Mouse (Mus musculus) skeletal muscle tissue, adult 2 months (tissue): ENCODE data around the gene Tgm4.

ENCODE experiments used
- DNase-seq: peaks from one replicate; pipeline ENCODE4 v3.0.0-alpha.2; 2012; ENCODE audit warnings: low read depth, low spot score

The Tgm4 gene

DNA sequence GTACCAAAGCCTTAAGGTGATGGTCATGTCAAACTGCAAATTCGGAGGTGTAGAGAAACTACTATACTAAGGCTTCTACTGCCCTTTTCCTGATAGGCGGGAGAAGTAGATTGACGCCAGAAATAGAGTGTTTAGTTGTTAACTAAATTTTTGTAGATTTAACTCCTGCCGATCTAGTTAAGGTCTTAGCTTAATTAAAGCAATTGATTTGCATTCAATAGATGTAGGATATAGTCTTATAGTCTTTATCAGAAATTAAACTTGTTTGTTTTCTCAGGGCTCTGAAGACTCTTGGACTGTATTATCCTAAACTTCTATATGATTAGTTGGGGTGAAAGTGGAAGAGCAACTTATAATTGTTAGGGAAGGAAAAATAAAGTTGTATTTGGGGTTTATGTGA is 72.7 kb downstream of the Tgm4 start:
- no peak for DNase-seq

DNA sequence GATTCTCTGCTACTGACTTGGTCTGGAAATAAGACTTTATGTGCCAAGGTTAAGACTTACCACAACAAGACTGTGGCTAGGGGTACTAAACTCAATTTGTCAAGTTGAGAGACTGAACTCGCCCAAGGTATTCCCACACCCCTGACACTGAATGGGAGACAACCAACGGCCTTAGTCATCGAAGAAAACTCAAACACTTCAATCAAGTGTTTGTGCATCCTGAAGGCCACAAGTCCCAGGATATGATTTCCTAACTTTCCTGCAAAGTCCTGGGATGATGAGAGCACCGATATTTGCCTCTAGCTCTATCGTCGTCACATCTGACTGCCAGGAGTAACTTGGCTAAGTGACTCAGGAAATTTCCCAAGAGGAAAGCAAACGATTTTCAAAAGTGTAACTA is 74.7 kb downstream of the Tgm4 start:
- no peak for DNase-seq

DNA sequence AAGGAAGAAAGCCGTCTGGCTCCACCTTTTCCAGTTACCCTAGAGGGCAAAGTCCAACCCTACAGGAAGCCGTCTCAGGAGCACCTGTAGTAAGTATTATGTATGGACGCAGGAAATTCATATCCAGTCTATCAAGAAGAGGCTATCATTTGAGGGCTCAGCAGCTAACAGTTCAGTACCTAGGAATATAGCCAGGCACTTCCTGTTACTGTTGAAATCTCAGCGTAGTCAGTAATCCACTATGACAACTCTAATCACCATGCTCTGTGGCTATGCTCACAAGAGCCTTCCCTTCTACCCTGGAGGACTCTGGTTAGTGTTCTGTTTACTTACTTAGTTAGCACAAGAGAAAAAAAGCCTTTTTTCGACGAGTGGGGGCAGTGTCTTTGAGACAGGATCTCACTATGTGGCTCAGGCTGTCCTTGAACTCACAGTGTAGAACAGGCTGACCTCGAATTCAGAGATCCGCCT is 77.3 kb downstream of the Tgm4 start:
- no peak for DNase-seq

DNA sequence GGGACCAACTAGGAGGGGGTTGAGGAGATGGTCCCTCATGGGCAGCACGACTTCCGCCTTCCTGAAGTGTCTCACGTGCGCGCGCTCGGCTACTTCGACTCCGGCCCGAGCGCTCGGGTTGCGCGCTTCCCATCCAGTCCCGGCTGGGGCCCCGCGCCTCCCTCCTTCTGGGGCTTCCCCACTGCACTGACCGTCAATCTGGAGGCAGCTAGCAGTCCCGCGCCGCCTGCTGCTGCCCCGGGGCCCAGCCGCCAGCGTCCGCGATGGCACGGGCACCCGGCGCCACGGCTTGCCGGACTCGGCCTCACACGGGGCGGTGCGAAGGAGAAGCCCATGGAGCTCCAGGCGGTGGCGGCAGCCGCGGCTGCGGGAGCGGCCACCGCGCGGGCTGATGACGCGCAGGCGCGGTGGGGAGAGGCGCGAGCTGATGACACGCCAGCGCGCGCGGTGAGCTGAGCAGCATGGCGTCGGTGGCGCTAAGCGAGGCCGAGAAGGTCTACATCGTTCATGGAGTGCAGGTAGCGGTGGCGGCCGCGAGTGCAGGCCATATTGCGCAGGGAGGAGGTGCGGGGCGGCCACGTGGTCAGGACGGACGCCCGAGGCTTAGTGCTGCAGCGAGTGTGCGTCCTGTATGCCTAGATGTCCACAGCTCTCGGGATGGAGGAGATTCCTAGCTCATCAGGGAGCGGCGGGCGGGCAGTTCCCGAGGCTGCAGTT is 78.4 kb downstream of the Tgm4 start, which contains the start of the genes Zdhhc3 and Exosc7:
TSS of gene Zdhhc3 (minus strand) at position 401 of the 717 bp plus-strand sequence.
TSS of gene Exosc7 (plus strand) at position 411 of the 717 bp plus-strand sequence.
- peak; percentile 80 for DNase-seq

DNA sequence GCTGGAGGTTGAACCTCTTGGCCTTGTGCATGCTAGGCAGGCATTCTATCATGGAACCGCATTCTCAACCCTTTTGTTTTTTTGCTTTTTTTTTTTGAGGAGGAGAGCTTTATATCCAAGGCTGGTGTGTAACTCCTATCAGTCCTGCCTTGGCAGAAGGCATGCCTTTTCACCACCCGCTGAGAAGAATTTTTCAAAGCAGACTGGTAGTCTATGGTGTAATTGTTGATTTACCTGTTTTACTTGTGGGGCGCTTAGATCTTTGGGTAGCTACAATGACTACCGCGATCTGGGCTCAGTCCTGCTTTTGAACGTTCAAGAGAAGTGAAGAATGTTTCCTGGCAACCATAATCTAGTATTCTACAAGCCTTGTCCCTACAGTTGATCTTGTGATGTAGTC is 79.4 kb downstream of the Tgm4 start:
- DNase-seq = no peak

DNA sequence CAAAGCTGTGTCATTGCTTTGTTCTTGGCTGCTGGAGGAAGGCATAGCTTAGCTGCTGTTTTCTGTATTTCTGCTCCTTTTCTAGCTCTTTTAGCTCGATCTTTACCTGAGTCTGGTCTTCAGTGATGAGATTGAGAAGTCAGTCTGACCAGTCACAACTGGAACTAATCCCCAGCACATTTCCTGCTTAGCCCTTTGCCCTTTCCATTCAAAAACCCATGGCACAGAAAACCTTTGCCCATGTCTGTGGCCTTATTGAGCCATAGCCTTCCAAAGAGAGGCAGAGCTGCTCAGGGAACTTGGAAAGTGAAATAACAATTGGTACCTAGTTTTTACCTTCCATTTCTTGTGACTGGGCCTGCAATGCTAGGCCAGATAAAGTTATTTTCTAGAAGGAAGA is 81.0 kb downstream of the Tgm4 start:
- DNase-seq = no peak
